Mouse (Mus musculus): ENCODE data around the gene Ubash3a. TPM values are rescaled to one million over a fixed set of nuclear protein-coding genes. Genes with fewer than 3 reads are reported as not detected.

Ubash3a gene
- polyA plus RNA-seq, 1 experiment from 2014 or later, result not detected

- Histone ChIP-seq H3K9ac (ENCODE audit: low read length) (no peak overlapping the region), H3K4me2 (ENCODE audit: low read length) (no peak overlapping the region), H3K27me3 (replicated peaks; ENCODE audit: control insufficient read depth, insufficient read depth, low read length) (no peaks in the 10 kb centered on the region), H3K9me3 (replicated peaks; ENCODE audit: control insufficient read depth, low read length) (no peaks in the 10 kb centered on the region), H3K27ac (ENCODE audit: low read depth, low read length) (no peak overlapping the region), H3K4me1 (ENCODE audit: control insufficient read depth, insufficient read depth, low read length) (no peaks in the 10 kb centered on the region), H3K36me3 (ENCODE audit: control insufficient read depth, insufficient read depth, low read length) (no peaks in the 10 kb centered on the region), H3K4me3 (ENCODE audit: low read depth, low read length) (no peak overlapping the region)
- ATAC-seq (no peak), DNase-seq (ENCODE audit: low spot score) (no peak)
- 89% methylated on average over 8 of the region's 8 CpGs for WGBS
Measured at GRCm38 (mm10) chr17:31208654-31209053, 981 bp downstream of the Ubash3a start.

DNA sequence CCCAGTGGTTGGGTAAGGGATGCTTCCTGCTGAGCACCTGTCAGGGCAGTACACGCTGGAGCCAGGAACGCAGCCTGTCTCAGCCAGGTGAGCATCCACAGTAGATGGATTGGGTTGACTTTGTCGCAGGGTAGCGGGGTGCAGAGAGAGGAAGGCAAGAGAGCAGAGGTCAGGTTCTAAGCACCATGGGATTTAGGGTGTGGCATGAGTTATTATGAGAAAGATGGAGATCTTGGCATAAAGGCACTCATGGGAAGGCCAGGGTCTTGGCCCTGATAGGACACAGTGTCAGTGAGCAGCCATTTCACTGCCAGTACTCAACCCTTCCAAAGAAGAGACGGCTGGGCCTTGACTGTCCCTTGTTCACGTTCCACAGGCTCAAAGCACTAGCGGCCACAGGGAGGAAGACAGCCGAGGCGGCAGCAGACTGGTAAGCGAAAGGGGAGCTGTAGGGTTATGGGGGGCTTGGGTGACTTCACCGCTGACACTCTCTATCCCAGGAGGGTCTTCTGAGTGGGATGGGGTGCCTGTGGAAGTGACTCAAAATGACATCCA, 1.8 kb downstream of the Ubash3a start:
- ATAC-seq, result no peak
- 93% methylated on average over 11 of the region's 11 CpGs for WGBS
- no peaks in the 10 kb centered on the region for H3K36me3 ChIP-seq (ENCODE audit: control insufficient read depth, insufficient read depth, low read length)
- H3K4me3 ChIP-seq (ENCODE audit: low read depth, low read length), result no peak overlapping the region
- DNase-seq (ENCODE audit: low spot score), result no peak
- no peak overlapping the region for H3K9ac ChIP-seq (ENCODE audit: low read length)
- no peaks in the 10 kb centered on the region for H3K27me3 ChIP-seq (replicated peaks; ENCODE audit: control insufficient read depth, insufficient read depth, low read length)
- H3K27ac ChIP-seq (ENCODE audit: low read depth, low read length), result no peak overlapping the region
- no peak overlapping the region for H3K4me2 ChIP-seq (ENCODE audit: low read length)
- H3K9me3 ChIP-seq (replicated peaks; ENCODE audit: control insufficient read depth, low read length), result no peaks in the 10 kb centered on the region
- H3K4me1 ChIP-seq (ENCODE audit: control insufficient read depth, insufficient read depth, low read length), result no peaks in the 10 kb centered on the region

GRCm38 (mm10) chr17:31210299-31210698, 2.6 kb downstream of the Ubash3a start:
- Histone ChIP-seq H3K9me3 (replicated peaks; ENCODE audit: control insufficient read depth, low read length) (no peaks in the 10 kb centered on the region), H3K4me1 (ENCODE audit: control insufficient read depth, insufficient read depth, low read length) (no peaks in the 10 kb centered on the region), H3K36me3 (ENCODE audit: control insufficient read depth, insufficient read depth, low read length) (no peaks in the 10 kb centered on the region), H3K4me2 (ENCODE audit: low read length) (no peak overlapping the region), H3K27ac (ENCODE audit: low read depth, low read length) (no peak overlapping the region), H3K9ac (ENCODE audit: low read length) (no peak overlapping the region), H3K27me3 (replicated peaks; ENCODE audit: control insufficient read depth, insufficient read depth, low read length) (no peaks in the 10 kb centered on the region), H3K4me3 (ENCODE audit: low read depth, low read length) (no peak overlapping the region)
- 90% methylated on average over 7 of the region's 7 CpGs for WGBS
- DNase-seq (ENCODE audit: low spot score) (no peak), ATAC-seq (no peak)

GRCm38 (mm10) chr17:31211881-31212280, 4.2 kb downstream of the Ubash3a start:
- H3K9me3 ChIP-seq (replicated peaks; ENCODE audit: control insufficient read depth, low read length), result no peaks in the 10 kb centered on the region
- 89% methylated on average over 6 of the region's 6 CpGs for WGBS
- no peak for ATAC-seq
- no peaks in the 10 kb centered on the region for H3K27me3 ChIP-seq (replicated peaks; ENCODE audit: control insufficient read depth, insufficient read depth, low read length)
- no peak overlapping the region for H3K9ac ChIP-seq (ENCODE audit: low read length)
- no peak overlapping the region for H3K27ac ChIP-seq (ENCODE audit: low read depth, low read length)
- no peak overlapping the region for H3K4me3 ChIP-seq (ENCODE audit: low read depth, low read length)
- H3K4me2 ChIP-seq (ENCODE audit: low read length), result no peak overlapping the region
- no peaks in the 10 kb centered on the region for H3K36me3 ChIP-seq (ENCODE audit: control insufficient read depth, insufficient read depth, low read length)
- H3K4me1 ChIP-seq (ENCODE audit: control insufficient read depth, insufficient read depth, low read length), result no peaks in the 10 kb centered on the region
- no peak for DNase-seq (ENCODE audit: low spot score)

GRCm38 (mm10) chr17:31216068-31216955, 8.6 kb downstream of the Ubash3a start:
- no peaks in the 10 kb centered on the region for H3K36me3 ChIP-seq (ENCODE audit: control insufficient read depth, insufficient read depth, low read length)
- no peak overlapping the region for H3K27ac ChIP-seq (ENCODE audit: low read depth, low read length)
- H3K9ac ChIP-seq (ENCODE audit: low read length), result no peak overlapping the region
- H3K9me3 ChIP-seq (replicated peaks; ENCODE audit: control insufficient read depth, low read length), result no peaks in the 10 kb centered on the region
- H3K4me2 ChIP-seq (ENCODE audit: low read length), result no peak overlapping the region
- WGBS, result 33% methylated on average over 5 of the region's 5 CpGs
- H3K27me3 ChIP-seq (replicated peaks; ENCODE audit: control insufficient read depth, insufficient read depth, low read length), result no peaks in the 10 kb centered on the region
- H3K4me3 ChIP-seq (ENCODE audit: low read depth, low read length), result no peak overlapping the region
- H3K4me1 ChIP-seq (ENCODE audit: control insufficient read depth, insufficient read depth, low read length), result no peaks in the 10 kb centered on the region
- DNase-seq (ENCODE audit: low spot score) (no peak), ATAC-seq (no peak)

DNA sequence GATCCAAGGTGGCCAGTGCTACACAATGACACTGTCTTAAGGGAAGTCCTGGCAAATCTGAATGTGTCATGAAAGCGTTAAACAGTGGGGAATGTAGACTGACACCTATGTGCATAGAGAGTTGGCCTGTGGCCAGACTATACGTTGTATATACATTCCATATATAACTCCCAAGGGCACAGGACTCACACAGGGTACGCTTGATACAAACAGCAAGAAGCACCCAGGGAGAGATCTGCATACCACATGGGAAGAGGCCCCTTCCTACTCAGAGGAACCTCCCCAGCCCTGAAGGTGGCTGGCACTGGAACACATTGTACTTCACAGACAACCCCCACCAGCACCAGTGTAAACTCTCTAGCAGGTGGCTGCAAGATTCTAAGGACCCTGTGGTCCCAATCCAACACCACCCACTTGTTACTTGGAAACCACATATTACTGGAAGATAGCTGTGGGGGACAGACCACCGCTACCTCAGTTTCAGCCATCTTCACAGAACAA, 15.2 kb downstream of the Ubash3a start:
- Histone ChIP-seq H3K27me3 (replicated peaks; ENCODE audit: control insufficient read depth, insufficient read depth, low read length) (no peaks in the 10 kb centered on the region), H3K9ac (ENCODE audit: low read length) (no peak overlapping the region), H3K27ac (ENCODE audit: low read depth, low read length) (no peak overlapping the region), H3K4me2 (ENCODE audit: low read length) (no peak overlapping the region), H3K9me3 (replicated peaks; ENCODE audit: control insufficient read depth, low read length) (no peaks in the 10 kb centered on the region), H3K36me3 (ENCODE audit: control insufficient read depth, insufficient read depth, low read length) (no peaks in the 10 kb centered on the region), H3K4me1 (ENCODE audit: control insufficient read depth, insufficient read depth, low read length) (no peaks in the 10 kb centered on the region), H3K4me3 (ENCODE audit: low read depth, low read length) (no peak overlapping the region)
- 83% methylated on average over 4 of the region's 4 CpGs for WGBS
- DNase-seq (ENCODE audit: low spot score), result no peak
- no peak for ATAC-seq

DNA sequence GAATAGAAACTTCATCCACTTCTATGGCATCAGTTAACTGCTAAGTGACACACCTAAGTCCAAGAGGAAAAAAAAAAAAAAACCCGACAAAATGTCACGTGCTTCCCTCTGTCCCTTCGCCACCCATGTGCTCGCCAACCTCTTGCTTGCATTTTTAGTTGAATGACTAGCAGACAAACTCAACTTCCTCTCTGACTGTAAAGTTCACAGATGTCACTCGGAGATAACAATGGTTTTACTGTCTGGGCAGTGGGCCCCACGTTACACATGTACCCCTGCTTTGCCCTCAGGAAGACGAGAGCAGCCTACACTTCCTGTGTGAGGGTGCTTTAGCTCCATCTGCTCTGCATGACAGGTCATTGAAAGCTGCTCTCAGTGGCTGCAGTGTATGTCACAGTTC, 16.2 kb downstream of the Ubash3a start:
- Histone ChIP-seq H3K4me2 (ENCODE audit: low read length) (no peak overlapping the region), H3K27me3 (replicated peaks; ENCODE audit: control insufficient read depth, insufficient read depth, low read length) (no peaks in the 10 kb centered on the region), H3K36me3 (ENCODE audit: control insufficient read depth, insufficient read depth, low read length) (no peaks in the 10 kb centered on the region), H3K27ac (ENCODE audit: low read depth, low read length) (no peak overlapping the region), H3K4me3 (ENCODE audit: low read depth, low read length) (no peak overlapping the region), H3K9me3 (replicated peaks; ENCODE audit: control insufficient read depth, low read length) (no peaks in the 10 kb centered on the region), H3K4me1 (ENCODE audit: control insufficient read depth, insufficient read depth, low read length) (no peaks in the 10 kb centered on the region), H3K9ac (ENCODE audit: low read length) (no peak overlapping the region)
- WGBS, result 82% methylated on average over 7 of the region's 7 CpGs
- DNase-seq (ENCODE audit: low spot score) (no peak), ATAC-seq (no peak)

GRCm38 (mm10) chr17:31224591-31224990, 16.9 kb downstream of the Ubash3a start:
- no peak overlapping the region for H3K4me3 ChIP-seq (ENCODE audit: low read depth, low read length)
- no peaks in the 10 kb centered on the region for H3K9me3 ChIP-seq (replicated peaks; ENCODE audit: control insufficient read depth, low read length)
- 91% methylated on average over 8 of the region's 8 CpGs for WGBS
- no peaks in the 10 kb centered on the region for H3K36me3 ChIP-seq (ENCODE audit: control insufficient read depth, insufficient read depth, low read length)
- H3K27ac ChIP-seq (ENCODE audit: low read depth, low read length), result no peak overlapping the region
- H3K4me1 ChIP-seq (ENCODE audit: control insufficient read depth, insufficient read depth, low read length), result no peaks in the 10 kb centered on the region
- ATAC-seq (no peak), DNase-seq (ENCODE audit: low spot score) (no peak)
- H3K9ac ChIP-seq (ENCODE audit: low read length), result no peak overlapping the region
- no peaks in the 10 kb centered on the region for H3K27me3 ChIP-seq (replicated peaks; ENCODE audit: control insufficient read depth, insufficient read depth, low read length)
- H3K4me2 ChIP-seq (ENCODE audit: low read length), result no peak overlapping the region

DNA sequence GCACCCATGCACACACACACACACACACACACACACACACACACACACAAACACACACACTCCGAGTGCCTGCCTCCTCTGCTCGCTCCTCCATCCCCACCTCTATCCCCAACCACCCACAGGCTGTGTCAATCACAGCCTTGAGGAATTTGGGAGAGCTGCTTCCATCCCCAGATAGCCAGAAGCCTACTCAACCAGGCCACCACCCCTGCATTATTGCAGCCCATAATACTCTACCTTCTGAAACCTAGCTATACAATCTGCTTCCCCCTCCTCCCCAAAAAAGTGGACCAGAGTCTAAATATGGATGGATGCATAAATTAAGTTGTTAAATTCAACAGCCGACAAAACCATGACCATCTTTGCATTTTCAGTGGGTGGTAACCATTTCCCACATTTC, 18.7 kb downstream of the Ubash3a start:
- WGBS, result 58% methylated on average over 3 of the region's 3 CpGs
- H3K4me2 ChIP-seq (ENCODE audit: low read length), result no peak overlapping the region
- no peak overlapping the region for H3K9ac ChIP-seq (ENCODE audit: low read length)
- no peak for ATAC-seq
- H3K27ac ChIP-seq (ENCODE audit: low read depth, low read length), result no peak overlapping the region
- no peak for DNase-seq (ENCODE audit: low spot score)
- no peaks in the 10 kb centered on the region for H3K36me3 ChIP-seq (ENCODE audit: control insufficient read depth, insufficient read depth, low read length)
- H3K27me3 ChIP-seq (replicated peaks; ENCODE audit: control insufficient read depth, insufficient read depth, low read length), result no peaks in the 10 kb centered on the region
- no peak overlapping the region for H3K4me3 ChIP-seq (ENCODE audit: low read depth, low read length)
- no peaks in the 10 kb centered on the region for H3K4me1 ChIP-seq (ENCODE audit: control insufficient read depth, insufficient read depth, low read length)
- H3K9me3 ChIP-seq (replicated peaks; ENCODE audit: control insufficient read depth, low read length), result no peaks in the 10 kb centered on the region

Measured in forebrain, embryonic 14.5 days (tissue).